ENCODE assay signal across 23 mouse cellular contexts in the genomic region with DNA sequence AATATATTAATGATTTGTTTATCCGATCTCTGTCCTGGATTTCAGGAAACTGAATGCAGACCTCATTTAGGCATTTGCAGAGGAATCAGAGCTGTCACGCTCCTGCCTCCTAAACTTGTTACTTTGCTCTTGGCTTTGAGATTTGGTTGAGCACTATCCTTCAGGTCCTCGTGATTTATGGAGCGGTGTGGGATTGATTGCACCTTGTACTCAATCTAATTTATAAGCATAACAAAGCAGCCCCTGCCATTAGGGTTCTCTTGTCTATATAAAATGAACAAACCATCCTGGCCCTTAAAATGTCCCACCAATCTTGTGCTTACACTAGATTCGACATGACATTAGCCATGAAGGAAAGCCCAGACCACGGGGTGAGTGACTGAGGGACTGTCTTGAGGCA.
"Had no signal": no experiment of that assay in that cellular context is flagged by ENCODE, and none has a peak within 500 bp of the region (broad histone marks: within the 10 kb centered on the region; RNA-seq: fewer than 3 reads in every experiment).

No protein-coding gene starts in this region.

- H3K27ac ChIP-seq: intestine, embryonic 15.5 days; layer of hippocampus, adult 2 months; limb, embryonic 10.5 days; limb, embryonic 13.5 days; liver, embryonic 13.5 days; lung, embryonic 15.5 days; midbrain, embryonic 12.5 days; midbrain, embryonic 15.5 days; neural tube, embryonic 12.5 days; neural tube, embryonic 15.5 days; stomach, postnatal 0 days had no signal

- H3K27me3 ChIP-seq: intestine, embryonic 15.5 days; liver, embryonic 13.5 days; lung, embryonic 15.5 days; midbrain, embryonic 15.5 days had no signal

- DNase-seq: kidney, adult 11 months; kidney, postnatal 14 days; layer of hippocampus, adult 9-11 months; liver; liver, embryonic 13.5 days; lung, postnatal 14 days; lung, postnatal 4 days; right cerebral cortex, adult 18-20 months; right cerebral cortex, postnatal 14 days; right cerebral cortex, postnatal 4 days; thymus, adult 2 months; thymus, postnatal 14 days; thymus, postnatal 4 days had no signal

- H3K4me1 ChIP-seq: intestine, embryonic 15.5 days had no signal

- ATAC-seq: intestine, embryonic 15.5 days; midbrain, embryonic 15.5 days had no signal

- H3K4me2 ChIP-seq: intestine, embryonic 15.5 days; limb, embryonic 13.5 days; liver, embryonic 13.5 days; lung, embryonic 15.5 days; midbrain, embryonic 12.5 days; midbrain, embryonic 15.5 days; neural tube, embryonic 12.5 days; neural tube, embryonic 15.5 days had no signal

- H3K4me3 ChIP-seq: intestine, embryonic 15.5 days; layer of hippocampus, adult 2 months; limb, embryonic 10.5 days; limb, embryonic 13.5 days; liver, embryonic 13.5 days; lung, embryonic 15.5 days; midbrain, embryonic 12.5 days; midbrain, embryonic 15.5 days; neural tube, embryonic 12.5 days; neural tube, embryonic 15.5 days had no signal

- H3K9ac ChIP-seq: intestine, embryonic 15.5 days; limb, embryonic 13.5 days; liver, embryonic 13.5 days; lung, embryonic 15.5 days; midbrain, embryonic 12.5 days; midbrain, embryonic 15.5 days; neural tube, embryonic 12.5 days; neural tube, embryonic 15.5 days had no signal

- H3K9me3 ChIP-seq: intestine, embryonic 15.5 days; limb, embryonic 10.5 days; limb, embryonic 13.5 days; liver, embryonic 13.5 days; lung, embryonic 15.5 days; midbrain, embryonic 12.5 days; midbrain, embryonic 15.5 days; neural tube, embryonic 12.5 days; neural tube, embryonic 15.5 days had no signal

- H3K36me3 ChIP-seq: intestine, embryonic 15.5 days; limb, embryonic 10.5 days; limb, embryonic 13.5 days; liver, embryonic 13.5 days; lung, embryonic 15.5 days; midbrain, embryonic 12.5 days; midbrain, embryonic 15.5 days; neural tube, embryonic 12.5 days; neural tube, embryonic 15.5 days had no signal
